Mouse (Mus musculus) forebrain, embryonic 15.5 days (tissue): ENCODE measurements at regions not wholly inside any gene's neighbourhood (a gene's known extent, or its start where the extent isn't known, plus 50 kb on each side); places are given as distances from the start of the nearest gene placed in this dataset.

Source experiments
- ATAC-seq: fragments of 200-750 bp; cut with Nextera tagmentation; replicated peaks from 2 replicates; pipeline ENCODE4 v1.8.0; 2017; ENCODE audit warnings: mild to moderate bottlenecking, moderate TSS enrichment, moderate library complexity
- H3K27ac ChIP-seq: fragments of 300-500 bp; sonication (generic); replicated peaks from 2 replicates; pipeline ENCODE4 v1.5.1; 2015; ENCODE audit warnings: mild to moderate bottlenecking, inconsistent platforms
- H3K27me3 ChIP-seq: fragments of 300-500 bp; sonication (generic); 2 replicates; pipeline ENCODE4 v1.6.1; 2015; ENCODE audit warnings: inconsistent platforms
- H3K36me3 ChIP-seq: fragments of 300-500 bp; sonication (generic); 2 replicates; pipeline ENCODE4 v1.6.1; 2015; ENCODE audit warnings: mild to moderate bottlenecking, inconsistent platforms
- H3K4me1 ChIP-seq: fragments of 300-500 bp; sonication (generic); 2 replicates; pipeline ENCODE4 v1.6.1; 2015; ENCODE audit warnings: inconsistent platforms
- H3K4me2 ChIP-seq: fragments of 300-500 bp; sonication (generic); replicated peaks from 2 replicates; pipeline ENCODE4 v1.6.1; 2015; ENCODE audit warnings: mild to moderate bottlenecking, inconsistent platforms
- H3K4me3 ChIP-seq: fragments of 300-500 bp; sonication (generic); 2 replicates; pipeline ENCODE4 v1.5.1; 2015; ENCODE audit warnings: mild to moderate bottlenecking, inconsistent platforms
- H3K9ac ChIP-seq: fragments of 300-500 bp; sonication (generic); replicated peaks from 2 replicates; pipeline ENCODE4 v1.6.1; 2015; ENCODE audit warnings: mild to moderate bottlenecking, inconsistent platforms
- H3K9me3 ChIP-seq: fragments of 300-500 bp; sonication (generic); 2 replicates; pipeline ENCODE4 v1.6.1; 2016; ENCODE audit warnings: inconsistent platforms
- WGBS: fragments of 180-500 bp; shearing (Covaris S2); methylation state at CpG from one replicate; pipeline ENCODE4 v1.1.7; 2015; ENCODE audit warnings: mixed read lengths; 5-methylcytosine and 5-hydroxymethylcytosine counted together

- Histone ChIP-seq H3K9me3 (no peaks in the 10 kb centered on the region), H3K4me1 (no peaks in the 10 kb centered on the region), H3K27me3 (no peaks in the 10 kb centered on the region), H3K36me3 (no peaks in the 10 kb centered on the region), H3K27ac (no peak overlapping the region), H3K4me3 (no peak overlapping the region), H3K9ac (no peak overlapping the region), H3K4me2 (no peak overlapping the region)
- WGBS, result 89% methylated on average over 7 of the region's 7 CpGs
- ATAC-seq, result no peak
Observed at GRCm38 (mm10) chr16:76618295-76618694, 244.7 kb upstream of the Nrip1 start.

DNA sequence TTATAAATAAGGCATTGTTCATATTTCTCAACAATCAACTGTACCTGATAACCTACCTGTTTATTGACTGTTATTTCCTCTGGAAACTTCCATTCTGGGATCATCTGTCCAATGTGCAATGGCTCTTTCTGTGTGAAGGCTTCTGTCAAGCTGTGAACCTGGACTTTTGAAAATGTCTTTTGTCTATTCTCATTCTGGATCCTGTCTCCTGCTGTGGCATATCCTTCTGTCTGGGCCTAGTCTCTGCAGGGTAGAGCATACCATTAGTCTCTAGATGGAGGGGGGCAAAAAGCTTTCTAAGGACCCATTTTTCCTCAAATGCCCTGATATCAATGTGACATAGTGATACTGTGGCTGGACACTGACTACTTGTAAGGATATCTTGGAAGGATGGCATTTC lies 237.4 kb upstream of the Nrip1 start:
- Histone ChIP-seq H3K27me3 (no peaks in the 10 kb centered on the region), H3K9me3 (no peaks in the 10 kb centered on the region), H3K4me2 (no peak overlapping the region), H3K4me3 (no peak overlapping the region), H3K36me3 (no peaks in the 10 kb centered on the region), H3K4me1 (no peaks in the 10 kb centered on the region), H3K27ac (no peak overlapping the region), H3K9ac (no peak overlapping the region)
- ATAC-seq, result no peak

GRCm38 (mm10) chr16:76604914-76605313 lies 231.3 kb upstream of the Nrip1 start:
- Histone ChIP-seq H3K27ac (no peak overlapping the region), H3K9ac (no peak overlapping the region), H3K27me3 (no peaks in the 10 kb centered on the region), H3K4me2 (no peak overlapping the region), H3K9me3 (no peaks in the 10 kb centered on the region), H3K36me3 (no peaks in the 10 kb centered on the region), H3K4me3 (no peak overlapping the region), H3K4me1 (peaks cover 9% of the 10 kb centered on the region)
- 71% methylated on average over 3 of the region's 3 CpGs for WGBS
- ATAC-seq, result no peak

DNA sequence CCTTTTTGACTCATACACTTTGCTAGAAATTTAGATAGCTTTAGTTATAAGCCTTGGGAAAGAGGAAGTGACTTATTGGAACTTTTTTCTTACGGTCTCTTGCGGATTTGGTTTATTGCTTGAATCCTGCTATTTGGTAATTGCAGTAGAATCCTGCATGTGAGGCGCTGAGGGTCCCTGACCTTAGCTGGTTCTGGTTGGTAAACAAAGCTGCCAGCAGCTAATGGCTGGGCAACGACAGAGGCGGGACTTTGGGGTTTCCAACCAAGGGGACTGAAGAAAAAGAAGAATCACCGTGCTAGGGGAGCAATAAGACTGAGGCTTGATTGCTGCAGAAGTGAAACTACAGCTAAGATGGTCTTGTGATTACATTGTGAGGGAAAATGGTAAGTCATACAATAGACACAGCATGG lies 230.2 kb upstream of the Nrip1 start:
- Histone ChIP-seq H3K27ac (no peak overlapping the region), H3K4me2 (no peak overlapping the region), H3K9me3 (no peaks in the 10 kb centered on the region), H3K36me3 (no peaks in the 10 kb centered on the region), H3K27me3 (no peaks in the 10 kb centered on the region), H3K9ac (no peak overlapping the region), H3K4me3 (no peak overlapping the region), H3K4me1 (peaks cover 12% of the 10 kb centered on the region)
- no peak for ATAC-seq
- 82% methylated on average over 6 of the region's 6 CpGs for WGBS

DNA sequence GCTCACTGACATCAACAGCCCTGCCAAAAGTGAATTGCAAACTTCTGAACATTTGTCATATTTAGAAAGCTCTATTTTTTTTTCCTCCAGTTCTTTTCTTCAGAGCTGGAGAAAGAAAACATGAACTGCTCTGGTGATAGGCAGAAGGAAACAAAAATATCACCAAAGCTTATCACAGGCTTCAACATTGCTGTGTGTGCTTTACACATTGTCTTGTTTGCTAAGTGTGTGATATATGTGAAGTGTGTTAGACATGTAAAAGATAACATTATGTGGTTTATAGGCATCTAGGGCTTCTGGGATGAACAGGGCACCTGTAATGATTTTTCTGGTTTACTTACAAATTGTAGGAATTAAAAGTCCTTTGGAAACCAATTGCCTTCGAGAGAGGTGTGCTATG lies 229.8 kb upstream of the Nrip1 start:
- no peak overlapping the region for H3K9ac ChIP-seq
- peaks cover 12% of the 10 kb centered on the region for H3K4me1 ChIP-seq
- no peaks in the 10 kb centered on the region for H3K9me3 ChIP-seq
- no peak overlapping the region for H3K27ac ChIP-seq
- no peaks in the 10 kb centered on the region for H3K36me3 ChIP-seq
- WGBS, result 83% methylated on average over 1 of the region's 1 CpGs
- H3K27me3 ChIP-seq, result no peaks in the 10 kb centered on the region
- ATAC-seq, result no peak
- H3K4me3 ChIP-seq, result no peak overlapping the region
- H3K4me2 ChIP-seq, result no peak overlapping the region

- H3K4me2 ChIP-seq, result peak overlapping the region; percentile 9; the same call in 1 of the 2 replicates
- no peak overlapping the region for H3K9ac ChIP-seq
- no peak overlapping the region for H3K4me3 ChIP-seq
- no peak overlapping the region for H3K27ac ChIP-seq
- H3K4me1 ChIP-seq, result peaks cover 10% of the 10 kb centered on the region
- no peaks in the 10 kb centered on the region for H3K36me3 ChIP-seq
- no peaks in the 10 kb centered on the region for H3K27me3 ChIP-seq
- 26% methylated on average over 10 of the region's 10 CpGs for WGBS
- ATAC-seq, result peak; percentile 78
- H3K9me3 ChIP-seq, result no peaks in the 10 kb centered on the region
Observed at GRCm38 (mm10) chr16:76600131-76600530, 226.5 kb upstream of the Nrip1 start.

GRCm38 (mm10) chr16:76591956-76592768 lies 218.5 kb upstream of the Nrip1 start:
- H3K9ac ChIP-seq, result no peak overlapping the region
- no peaks in the 10 kb centered on the region for H3K27me3 ChIP-seq
- no peak overlapping the region for H3K27ac ChIP-seq
- ATAC-seq, result peak; percentile 83
- no peak overlapping the region for H3K4me3 ChIP-seq
- no peak overlapping the region for H3K4me2 ChIP-seq
- no peaks in the 10 kb centered on the region for H3K9me3 ChIP-seq
- 61% methylated on average over 4 of the region's 4 CpGs for WGBS
- H3K4me1 ChIP-seq, result peaks cover 16% of the 10 kb centered on the region
- H3K36me3 ChIP-seq, result no peaks in the 10 kb centered on the region

DNA sequence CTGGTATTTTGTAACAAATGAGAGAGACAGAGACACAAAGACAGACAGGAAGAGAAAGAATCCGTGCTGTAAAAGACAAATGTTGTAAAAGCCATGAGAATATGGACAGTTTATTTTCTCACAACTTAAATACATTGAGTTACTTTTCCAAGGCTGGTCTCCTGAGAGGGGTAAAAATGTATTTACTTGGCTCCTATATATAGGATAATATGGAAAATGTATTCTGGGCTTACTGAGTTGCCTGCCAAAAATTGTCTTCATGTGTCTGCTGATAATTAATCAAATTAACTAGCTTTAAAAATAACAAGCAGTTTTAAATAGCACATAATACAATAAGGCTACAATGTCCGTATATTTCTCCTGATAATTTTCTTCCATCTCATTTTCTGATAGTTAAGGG lies 216.2 kb upstream of the Nrip1 start:
- no peaks in the 10 kb centered on the region for H3K27me3 ChIP-seq

DNA sequence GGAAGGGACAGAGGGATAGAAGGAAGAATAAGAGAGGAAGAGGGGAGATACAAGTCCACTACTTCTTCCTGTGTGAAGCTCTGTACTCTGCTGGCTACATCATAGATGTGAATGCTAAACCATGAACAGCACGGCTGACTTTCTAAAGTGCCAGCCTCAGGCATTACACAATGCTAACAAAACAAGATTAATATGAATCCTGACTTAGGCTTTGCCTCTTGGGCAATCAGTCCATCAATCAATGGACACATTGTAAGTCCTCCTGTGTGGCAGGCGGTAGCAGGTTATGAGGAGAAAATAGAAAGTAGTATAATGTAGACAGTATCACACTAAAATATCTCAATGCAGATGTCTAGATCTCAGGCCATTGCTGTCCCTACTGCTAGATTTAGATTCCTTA lies 203.6 kb upstream of the Nrip1 start:
- Histone ChIP-seq H3K9me3 (no peaks in the 10 kb centered on the region), H3K4me1 (no peaks in the 10 kb centered on the region), H3K36me3 (no peaks in the 10 kb centered on the region), H3K4me2 (no peak overlapping the region), H3K27me3 (no peaks in the 10 kb centered on the region), H3K9ac (no peak overlapping the region), H3K4me3 (no peak overlapping the region), H3K27ac (no peak overlapping the region)
- no peak for ATAC-seq
- WGBS, result 91% methylated on average over 2 of the region's 2 CpGs

More for the DNA sequence above, 216.2 kb upstream of the Nrip1 start:
- 73% methylated on average over 2 of the region's 2 CpGs for WGBS
- Histone ChIP-seq H3K4me3 (no peak overlapping the region), H3K4me2 (no peak overlapping the region), H3K27ac (no peak overlapping the region), H3K4me1 (peaks cover 16% of the 10 kb centered on the region), H3K9ac (no peak overlapping the region), H3K9me3 (no peaks in the 10 kb centered on the region), H3K36me3 (no peaks in the 10 kb centered on the region)
- no peak for ATAC-seq

GRCm38 (mm10) chr16:76575281-76575680 lies 201.7 kb upstream of the Nrip1 start:
- no peaks in the 10 kb centered on the region for H3K9me3 ChIP-seq
- ATAC-seq, result peak; percentile 61
- no peaks in the 10 kb centered on the region for H3K36me3 ChIP-seq
- H3K4me2 ChIP-seq, result no peak overlapping the region
- no peak overlapping the region for H3K27ac ChIP-seq
- H3K9ac ChIP-seq, result no peak overlapping the region
- H3K27me3 ChIP-seq, result no peaks in the 10 kb centered on the region
- no peaks in the 10 kb centered on the region for H3K4me1 ChIP-seq
- WGBS, result 44% methylated on average over 3 of the region's 3 CpGs
- H3K4me3 ChIP-seq, result no peak overlapping the region

DNA sequence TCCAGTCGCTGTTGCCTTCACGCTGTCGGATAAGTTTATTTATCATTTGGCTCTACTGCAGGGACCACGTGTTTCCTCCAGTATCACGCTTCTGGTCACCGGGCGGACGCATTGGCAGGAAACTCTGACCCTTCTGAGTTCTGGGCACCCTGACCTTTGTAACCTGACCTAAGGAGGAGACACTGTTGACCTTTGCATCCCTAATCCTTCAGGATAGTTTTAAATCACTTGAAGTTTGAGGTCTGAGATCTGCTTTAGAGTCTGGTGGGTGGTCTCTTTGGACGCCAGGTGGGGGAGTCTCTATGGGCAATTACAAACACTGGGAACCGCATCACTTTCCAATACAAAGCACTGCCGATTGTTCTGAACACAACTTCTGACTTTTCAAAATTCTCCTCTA lies 192.6 kb upstream of the Nrip1 start:
- Histone ChIP-seq H3K4me2 (no peak overlapping the region), H3K4me1 (no peaks in the 10 kb centered on the region)

GRCm38 (mm10) chr16:76554846-76555245 lies 181.2 kb upstream of the Nrip1 start:
- H3K27ac ChIP-seq, result no peak overlapping the region
- no peaks in the 10 kb centered on the region for H3K27me3 ChIP-seq
- no peaks in the 10 kb centered on the region for H3K9me3 ChIP-seq
- no peaks in the 10 kb centered on the region for H3K4me1 ChIP-seq
- ATAC-seq, result no peak
- 87% methylated on average over 4 of the region's 4 CpGs for WGBS
- H3K9ac ChIP-seq, result no peak overlapping the region
- H3K4me3 ChIP-seq, result no peak overlapping the region
- H3K4me2 ChIP-seq, result no peak overlapping the region
- no peaks in the 10 kb centered on the region for H3K36me3 ChIP-seq

More for the DNA sequence above, 192.6 kb upstream of the Nrip1 start:
- no peak overlapping the region for H3K9ac ChIP-seq
- H3K27me3 ChIP-seq, result no peaks in the 10 kb centered on the region
- H3K9me3 ChIP-seq, result no peaks in the 10 kb centered on the region
- H3K4me3 ChIP-seq, result no peak overlapping the region
- no peak overlapping the region for H3K27ac ChIP-seq
- no peaks in the 10 kb centered on the region for H3K36me3 ChIP-seq
- ATAC-seq, result no peak
- 56% methylated on average over 11 of the region's 11 CpGs for WGBS

GRCm38 (mm10) chr16:76549628-76550027 lies 176.0 kb upstream of the Nrip1 start:
- H3K4me2 ChIP-seq, result no peak overlapping the region
- no peaks in the 10 kb centered on the region for H3K36me3 ChIP-seq
- WGBS, result 81% methylated on average over 5 of the region's 5 CpGs
- H3K9ac ChIP-seq, result no peak overlapping the region
- no peaks in the 10 kb centered on the region for H3K4me1 ChIP-seq
- H3K9me3 ChIP-seq, result no peaks in the 10 kb centered on the region
- H3K27me3 ChIP-seq, result no peaks in the 10 kb centered on the region
- H3K27ac ChIP-seq, result no peak overlapping the region
- ATAC-seq, result no peak
- no peak overlapping the region for H3K4me3 ChIP-seq
